Mouse (Mus musculus): ENCODE results near the gene Ttyh2. TPM values are rescaled to one million over a fixed set of nuclear protein-coding genes. Genes with fewer than 3 reads are reported as not detected.

Gene Ttyh2
- total and polyA plus RNA-seq, 2 experiments from 2014 or later = 11.8 to 12.4 TPM

DNA sequence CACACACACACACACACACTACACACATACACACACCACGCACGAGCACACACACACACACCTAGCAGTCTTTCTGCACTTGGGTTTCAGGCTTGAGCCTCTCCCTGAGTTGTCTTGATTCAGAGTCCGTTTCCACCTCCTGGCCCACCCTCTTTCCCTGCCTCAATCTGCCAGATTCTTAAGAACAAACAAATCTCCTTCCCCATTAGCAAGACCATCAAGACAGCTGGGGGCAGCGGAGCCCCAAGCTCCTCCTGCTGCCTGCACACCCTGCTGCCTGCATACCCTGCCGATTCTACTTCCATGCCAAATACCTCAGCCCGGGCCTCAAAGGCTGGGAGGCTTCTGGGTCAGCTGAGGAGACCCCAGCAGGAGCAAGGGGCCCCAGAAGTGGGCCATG lies 34.6 kb upstream of the Ttyh2 start:
- no peak for TF ChIP-seq EP300 (IDR thresholded peaks at IDR 0.05; ENCODE audit: low read depth)
- no peak for TF ChIP-seq CTCF (IDR thresholded peaks at IDR 0.05; ENCODE audit: low read depth)
- H3K36me3 ChIP-seq (replicated peaks; ENCODE audit: control insufficient read depth, insufficient read depth, low read length) = no peaks in the 10 kb centered on the region
- no peaks in the 10 kb centered on the region for H3K4me1 ChIP-seq (ENCODE audit: control insufficient read depth, insufficient read depth)
- ATAC-seq (ENCODE audit: insufficient read depth, low read depth) (no peak), DNase-seq (ENCODE audit: low spot score) (no peak)
- H3K4me3 ChIP-seq (ENCODE audit: low read depth, low read length) = no peak overlapping the region
- H3K4me2 ChIP-seq (ENCODE audit: low read depth, low read length) = no peak overlapping the region
- 62% methylated on average over 6 of the region's 6 CpGs for WGBS
- H3K9ac ChIP-seq (replicated peaks; ENCODE audit: low read depth, low read length) = no peak overlapping the region
- H3K27me3 ChIP-seq (ENCODE audit: control insufficient read depth, insufficient read depth, low read length) = peaks cover 30% of the 10 kb centered on the region
- no peak overlapping the region for H3K27ac ChIP-seq (ENCODE audit: low read depth)
- no peaks in the 10 kb centered on the region for H3K9me3 ChIP-seq (replicated peaks; ENCODE audit: control insufficient read depth, low read length)

DNA sequence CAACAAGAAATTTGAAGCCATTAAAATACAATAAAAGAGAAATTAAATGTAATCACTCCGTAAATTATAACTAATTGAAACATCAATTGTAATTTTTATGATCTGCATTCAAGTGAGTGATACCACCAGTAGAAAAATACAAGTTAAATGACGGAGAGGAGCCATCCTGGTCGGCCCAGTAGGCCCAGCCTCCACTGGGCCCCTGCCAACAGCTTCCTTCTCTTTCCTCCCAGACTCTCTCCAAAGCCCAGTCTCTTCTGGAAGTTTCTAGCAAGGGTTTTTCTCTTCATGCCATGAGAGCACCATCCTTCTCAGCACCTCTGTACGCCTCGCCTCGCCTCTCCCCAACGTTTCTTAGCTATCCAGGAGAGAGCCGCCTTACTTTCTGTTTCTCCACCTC lies 34.1 kb upstream of the Ttyh2 start:
- TF ChIP-seq EP300 (IDR thresholded peaks at IDR 0.05; ENCODE audit: low read depth) = no peak
- TF ChIP-seq CTCF (IDR thresholded peaks at IDR 0.05; ENCODE audit: low read depth) = no peak
- no peak overlapping the region for H3K4me3 ChIP-seq (ENCODE audit: low read depth, low read length)
- ATAC-seq (ENCODE audit: insufficient read depth, low read depth) = no peak
- H3K36me3 ChIP-seq (replicated peaks; ENCODE audit: control insufficient read depth, insufficient read depth, low read length) = no peaks in the 10 kb centered on the region
- no peak for DNase-seq (ENCODE audit: low spot score)
- H3K27me3 ChIP-seq (ENCODE audit: control insufficient read depth, insufficient read depth, low read length) = peaks cover 30% of the 10 kb centered on the region
- H3K9me3 ChIP-seq (replicated peaks; ENCODE audit: control insufficient read depth, low read length) = no peaks in the 10 kb centered on the region
- no peak overlapping the region for H3K4me2 ChIP-seq (ENCODE audit: low read depth, low read length)
- no peak overlapping the region for H3K9ac ChIP-seq (replicated peaks; ENCODE audit: low read depth, low read length)
- no peaks in the 10 kb centered on the region for H3K4me1 ChIP-seq (ENCODE audit: control insufficient read depth, insufficient read depth)
- 89% methylated on average over 8 of the region's 8 CpGs for WGBS
- no peak overlapping the region for H3K27ac ChIP-seq (ENCODE audit: low read depth)

DNA sequence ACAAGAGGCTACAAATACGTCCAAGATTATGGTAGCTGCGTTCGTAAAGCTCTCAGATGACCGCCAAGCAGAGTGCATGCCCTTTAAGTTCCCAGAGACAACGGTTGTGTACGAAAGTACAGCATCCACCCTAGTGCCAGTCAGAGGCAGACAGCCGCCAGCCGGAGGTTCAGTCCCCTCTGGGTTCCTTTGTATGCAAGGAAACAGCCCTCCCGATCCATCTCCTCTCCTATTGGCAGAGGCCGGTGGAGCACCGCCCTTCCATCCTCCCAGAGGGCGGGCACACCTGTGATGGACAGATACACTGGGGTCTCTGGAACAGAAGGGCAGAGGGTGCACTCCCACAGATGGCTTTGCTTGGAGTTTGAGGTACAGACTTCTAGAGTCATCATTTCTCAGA lies 33.0 kb upstream of the Ttyh2 start:
- no peak overlapping the region for H3K4me3 ChIP-seq (ENCODE audit: low read depth, low read length)
- WGBS = 64% methylated on average over 12 of the region's 12 CpGs
- H3K36me3 ChIP-seq (replicated peaks; ENCODE audit: control insufficient read depth, insufficient read depth, low read length) = no peaks in the 10 kb centered on the region
- no peak for ATAC-seq (ENCODE audit: insufficient read depth, low read depth)
- H3K27me3 ChIP-seq (ENCODE audit: control insufficient read depth, insufficient read depth, low read length) = peaks cover 24% of the 10 kb centered on the region
- no peaks in the 10 kb centered on the region for H3K9me3 ChIP-seq (replicated peaks; ENCODE audit: control insufficient read depth, low read length)
- no peak overlapping the region for H3K9ac ChIP-seq (replicated peaks; ENCODE audit: low read depth, low read length)
- no peak for DNase-seq (ENCODE audit: low spot score)
- no peak for TF ChIP-seq CTCF (IDR thresholded peaks at IDR 0.05; ENCODE audit: low read depth)
- TF ChIP-seq EP300 (IDR thresholded peaks at IDR 0.05; ENCODE audit: low read depth) = no peak
- H3K4me1 ChIP-seq (ENCODE audit: control insufficient read depth, insufficient read depth) = no peaks in the 10 kb centered on the region
- H3K27ac ChIP-seq (ENCODE audit: low read depth) = no peak overlapping the region
- no peak overlapping the region for H3K4me2 ChIP-seq (ENCODE audit: low read depth, low read length)

DNA sequence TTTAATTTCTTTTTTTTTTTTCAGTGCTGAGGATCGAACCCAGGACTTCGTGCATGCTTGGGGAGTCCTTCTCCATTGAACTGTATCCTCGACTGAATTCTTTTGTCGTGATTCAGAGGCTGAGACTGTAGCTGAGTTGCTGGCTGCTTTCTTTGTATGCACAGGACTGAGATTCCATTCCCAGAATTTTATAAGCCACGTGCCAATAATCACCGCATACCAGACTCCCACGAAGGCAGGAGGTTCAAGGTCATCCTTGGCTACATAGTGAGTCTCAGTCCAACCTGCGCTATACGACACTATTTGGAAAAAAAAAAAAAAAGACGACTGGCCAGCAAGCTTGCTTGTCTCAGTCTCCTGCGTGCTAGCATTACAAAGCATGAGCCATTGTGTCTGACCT lies 32.3 kb upstream of the Ttyh2 start:
- Histone ChIP-seq H3K27ac (ENCODE audit: low read depth) (no peak overlapping the region), H3K4me1 (ENCODE audit: control insufficient read depth, insufficient read depth) (no peaks in the 10 kb centered on the region), H3K36me3 (replicated peaks; ENCODE audit: control insufficient read depth, insufficient read depth, low read length) (no peaks in the 10 kb centered on the region), H3K4me2 (ENCODE audit: low read depth, low read length) (no peak overlapping the region), H3K4me3 (ENCODE audit: low read depth, low read length) (no peak overlapping the region), H3K9me3 (replicated peaks; ENCODE audit: control insufficient read depth, low read length) (no peaks in the 10 kb centered on the region), H3K9ac (replicated peaks; ENCODE audit: low read depth, low read length) (no peak overlapping the region), H3K27me3 (ENCODE audit: control insufficient read depth, insufficient read depth, low read length) (peaks cover 17% of the 10 kb centered on the region)
- TF ChIP-seq CTCF (IDR thresholded peaks at IDR 0.05; ENCODE audit: low read depth) (no peak), EP300 (IDR thresholded peaks at IDR 0.05; ENCODE audit: low read depth) (no peak)
- ATAC-seq (ENCODE audit: insufficient read depth, low read depth) (no peak), DNase-seq (ENCODE audit: low spot score) (no peak)
- WGBS = 56% methylated on average over 11 of the region's 11 CpGs

GRCm38 (mm10) chr11:114644122-114644521 lies 31.1 kb upstream of the Ttyh2 start:
- Histone ChIP-seq H3K4me2 (ENCODE audit: low read depth, low read length) (no peak overlapping the region), H3K27ac (ENCODE audit: low read depth) (no peak overlapping the region)

DNA sequence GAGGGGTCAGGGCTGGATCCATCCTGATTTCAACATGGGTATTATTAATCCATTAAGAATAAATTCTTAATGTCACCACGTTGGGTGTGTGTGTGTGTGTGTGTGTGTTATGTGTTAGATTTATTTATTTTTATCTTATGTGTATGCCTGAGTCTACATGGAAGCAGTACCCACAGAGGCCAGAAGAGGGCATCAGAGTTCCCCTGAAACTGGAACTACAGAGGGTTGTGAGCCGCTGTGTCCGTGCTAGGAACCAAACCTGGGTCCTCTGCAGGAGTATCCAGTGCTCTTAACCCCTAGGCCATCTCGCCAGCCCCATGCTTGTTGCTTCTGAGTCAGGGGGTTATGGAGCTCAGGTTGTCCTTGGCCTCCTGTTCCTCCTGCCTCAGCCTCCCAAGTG lies 25.7 kb upstream of the Ttyh2 start:
- ATAC-seq (ENCODE audit: insufficient read depth, low read depth) = no peak
- 53% methylated on average over 4 of the region's 4 CpGs for WGBS

More at GRCm38 (mm10) chr11:114644122-114644521, 31.1 kb upstream of the Ttyh2 start:
- Histone ChIP-seq H3K9ac (replicated peaks; ENCODE audit: low read depth, low read length) (no peak overlapping the region), H3K4me1 (ENCODE audit: control insufficient read depth, insufficient read depth) (no peaks in the 10 kb centered on the region), H3K36me3 (replicated peaks; ENCODE audit: control insufficient read depth, insufficient read depth, low read length) (no peaks in the 10 kb centered on the region), H3K27me3 (ENCODE audit: control insufficient read depth, insufficient read depth, low read length) (peaks cover 9% of the 10 kb centered on the region), H3K9me3 (replicated peaks; ENCODE audit: control insufficient read depth, low read length) (no peaks in the 10 kb centered on the region), H3K4me3 (ENCODE audit: low read depth, low read length) (no peak overlapping the region)
- no peak for TF ChIP-seq EP300 (IDR thresholded peaks at IDR 0.05; ENCODE audit: low read depth)
- TF ChIP-seq CTCF (IDR thresholded peaks at IDR 0.05; ENCODE audit: low read depth) = no peak
- ATAC-seq (ENCODE audit: insufficient read depth, low read depth) (no peak), DNase-seq (ENCODE audit: low spot score) (no peak)
- WGBS = 34% methylated on average over 2 of the region's 2 CpGs

More for the DNA sequence above, 25.7 kb upstream of the Ttyh2 start:
- no peak for DNase-seq (ENCODE audit: low spot score)
- no peak overlapping the region for H3K9ac ChIP-seq (replicated peaks; ENCODE audit: low read depth, low read length)
- no peaks in the 10 kb centered on the region for H3K4me1 ChIP-seq (ENCODE audit: control insufficient read depth, insufficient read depth)
- no peaks in the 10 kb centered on the region for H3K9me3 ChIP-seq (replicated peaks; ENCODE audit: control insufficient read depth, low read length)
- H3K36me3 ChIP-seq (replicated peaks; ENCODE audit: control insufficient read depth, insufficient read depth, low read length) = no peaks in the 10 kb centered on the region
- no peak overlapping the region for H3K4me2 ChIP-seq (ENCODE audit: low read depth, low read length)
- H3K27ac ChIP-seq (ENCODE audit: low read depth) = no peak overlapping the region
- H3K27me3 ChIP-seq (ENCODE audit: control insufficient read depth, insufficient read depth, low read length) = peaks cover 4% of the 10 kb centered on the region
- no peak for TF ChIP-seq CTCF (IDR thresholded peaks at IDR 0.05; ENCODE audit: low read depth)
- no peak for TF ChIP-seq EP300 (IDR thresholded peaks at IDR 0.05; ENCODE audit: low read depth)
- H3K4me3 ChIP-seq (ENCODE audit: low read depth, low read length) = no peak overlapping the region

Measured in heart, postnatal 0 days (tissue).